Mouse (Mus musculus): ENCODE results near the gene Smoc1.

DNA sequence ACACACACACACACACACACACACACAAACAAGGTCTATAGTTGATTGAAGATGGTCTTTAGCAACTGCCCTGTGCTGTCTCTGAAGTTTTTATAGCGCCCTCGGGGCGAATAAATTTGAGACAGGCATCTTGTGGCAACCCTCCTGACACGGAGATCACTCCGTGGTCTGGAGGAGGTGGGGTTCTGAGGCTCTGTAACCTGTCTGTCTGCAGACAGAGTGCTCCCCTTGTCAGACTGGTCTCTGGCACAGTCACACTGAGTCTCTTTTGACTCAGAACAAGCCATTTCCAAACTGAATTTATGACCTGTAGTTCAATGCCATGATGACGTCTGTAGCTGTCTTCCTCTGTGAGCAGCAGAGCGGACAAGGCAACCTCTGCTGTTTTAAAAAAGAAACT lies 75.1 kb downstream of the Smoc1 start:
- TF ChIP-seq TAL1 (IDR thresholded peaks at IDR 0.05; ENCODE audit: low read length) = no peak
- TF ChIP-seq GATA1 (IDR thresholded peaks at IDR 0.05; ENCODE audit: low read length) = no peak
